Mouse (Mus musculus): Measurements from ENCODE around the gene Junb. TPM values are rescaled to one million over a fixed set of nuclear protein-coding genes. Genes with fewer than 3 reads are reported as not detected.

Gene Junb
- 1,539 to 1,702 TPM (median 1,628 TPM) in 4 replicates for total RNA-seq (2023; ENCODE audit: inconsistent age)

DNA sequence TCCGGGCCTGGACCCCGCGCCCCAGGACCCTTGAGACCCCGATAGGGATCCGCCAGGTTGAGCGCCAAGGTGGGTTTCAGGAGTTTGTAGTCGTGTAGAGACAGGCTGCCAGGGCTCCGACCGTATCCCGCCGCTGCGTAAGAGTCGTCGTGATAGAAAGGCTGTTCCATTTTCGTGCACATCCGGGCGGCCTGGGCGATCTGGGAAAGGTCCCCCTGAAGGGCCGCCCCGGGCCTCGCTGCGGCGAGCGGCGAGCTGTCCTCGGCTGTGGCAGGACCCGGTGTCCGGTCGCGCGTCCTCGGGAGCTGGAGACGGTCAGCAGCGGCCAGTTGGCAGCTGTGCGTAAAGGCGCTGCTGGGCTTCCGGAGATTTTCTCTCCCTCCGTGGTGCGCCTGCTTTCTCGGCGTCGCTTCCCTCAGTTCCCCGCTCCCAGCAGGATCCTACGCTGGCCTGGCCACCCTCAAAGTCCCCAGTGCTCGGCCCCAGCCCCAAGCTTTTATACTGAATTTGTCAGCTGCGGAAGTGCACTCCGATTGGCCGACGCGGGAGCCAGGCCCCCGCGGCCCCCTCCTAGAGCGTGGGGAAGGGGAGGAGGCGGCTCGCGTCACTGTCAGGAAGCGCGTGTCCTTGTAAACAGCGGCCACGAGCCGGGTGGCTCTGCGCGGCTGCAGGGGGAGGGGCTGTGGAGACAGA lies at the start of gene Junb:
Gene Junb (minus strand): TSS at position 471 of the 693 bp plus-strand sequence.

DNA sequence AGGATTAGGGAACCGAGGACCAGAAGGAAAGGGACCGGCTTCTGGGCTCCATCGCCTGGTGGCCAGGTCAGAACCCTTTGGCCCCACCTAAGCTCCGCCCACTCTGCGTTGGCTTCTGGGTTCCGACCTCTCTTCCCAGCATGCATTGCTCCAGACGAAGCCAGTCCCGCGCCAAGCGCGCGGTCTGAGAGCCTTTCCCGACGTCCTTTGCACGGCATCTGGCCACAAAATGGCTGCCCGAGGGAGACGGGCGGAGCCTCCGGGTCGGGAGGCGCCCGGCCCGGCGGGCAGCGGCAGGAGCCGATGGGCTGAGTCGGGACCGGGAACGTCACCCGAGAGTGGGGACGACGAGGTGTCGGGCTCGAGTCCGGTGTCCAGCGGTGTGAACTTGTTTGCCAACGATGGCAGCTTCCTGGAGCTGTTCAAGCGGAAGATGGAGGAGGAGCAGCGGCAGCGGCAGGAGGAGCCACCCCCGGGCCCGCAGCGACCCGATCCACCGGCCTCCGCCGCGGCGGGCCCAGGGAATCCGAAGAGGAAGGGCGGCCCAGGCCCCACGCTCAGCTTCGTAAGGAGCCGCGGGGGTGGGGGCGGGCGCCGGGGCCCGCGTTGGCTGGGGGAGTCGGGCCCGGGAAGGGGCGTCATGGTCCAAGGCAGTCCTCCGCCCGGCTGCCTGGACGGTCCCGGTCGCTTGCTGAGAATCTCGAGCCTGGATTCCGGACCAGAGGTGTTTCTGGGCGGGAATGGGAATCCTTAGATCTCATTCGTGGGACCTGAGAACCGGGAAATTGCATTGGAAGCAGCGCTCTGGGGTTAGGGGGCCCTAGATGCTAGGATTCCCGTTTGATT lies 48.4 kb upstream of the Junb start, which contains the start of gene Trir:
Gene Trir (plus strand): TSS at position 154 of the 846 bp plus-strand sequence.

DNA sequence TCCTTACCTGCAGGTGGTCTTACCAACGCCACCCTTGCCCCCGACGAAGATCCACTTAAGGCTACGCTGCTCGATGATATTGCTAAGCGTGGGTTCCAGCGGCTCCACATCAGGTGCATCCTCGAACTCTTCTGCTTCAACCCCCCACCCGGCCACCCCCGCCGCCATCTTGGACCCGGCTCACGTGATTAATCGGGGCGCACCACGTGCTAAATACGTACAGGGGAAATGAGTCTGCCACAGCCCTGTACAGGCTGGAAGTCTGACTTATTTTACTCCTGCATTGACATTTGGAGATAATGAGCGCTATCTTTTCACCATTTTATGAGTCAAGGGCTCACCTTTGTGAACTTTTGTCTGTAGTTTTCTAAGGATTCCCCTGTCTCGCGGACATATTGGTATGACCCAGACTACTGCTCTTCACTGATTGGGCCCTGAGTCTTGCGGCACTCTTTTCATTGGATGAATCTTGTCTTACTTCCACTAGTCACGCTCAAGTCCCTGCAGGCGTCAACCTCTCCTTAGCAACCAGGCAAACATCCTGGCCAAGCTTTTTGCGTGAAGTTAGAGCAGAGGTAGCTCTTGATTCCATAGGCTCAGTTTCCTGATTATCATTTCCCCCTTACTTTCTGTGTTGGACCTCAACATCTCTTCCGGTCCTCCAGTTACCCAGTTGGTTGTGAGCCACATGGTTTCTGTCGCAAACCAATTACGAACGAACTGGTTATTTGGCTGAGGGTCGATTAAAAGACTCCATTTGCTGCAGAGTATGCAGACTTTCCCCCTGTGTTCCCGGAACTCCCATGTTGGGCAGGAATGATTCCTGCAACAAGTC lies 46.8 kb upstream of the Junb start, which contains the start of gene Asna1:
Gene Asna1 (minus strand): TSS at position 184 of the 835 bp plus-strand sequence.

DNA sequence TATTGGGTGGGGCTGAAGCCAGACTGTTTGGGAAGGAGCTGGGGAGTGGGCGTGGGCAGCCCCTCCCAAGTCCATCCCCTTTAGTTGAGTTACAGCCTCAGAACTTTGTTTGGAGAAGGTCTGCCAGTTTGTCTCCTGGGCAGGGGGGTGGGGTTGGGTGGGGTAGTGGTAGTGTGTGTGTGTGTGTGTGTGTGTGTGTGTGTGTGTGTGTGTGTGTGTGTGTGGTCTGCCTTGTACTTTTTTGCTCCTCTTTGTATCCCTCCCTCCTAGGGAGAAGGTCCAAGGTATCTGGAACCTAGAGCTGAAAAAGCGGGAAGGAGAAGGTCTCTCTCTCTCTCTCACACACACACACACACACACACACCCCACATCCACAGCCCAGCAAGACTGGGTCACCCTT lies 35.9 kb upstream of the Junb start, which contains the start of gene Best2:
Gene Best2 (minus strand): TSS at position 101 of the 400 bp plus-strand sequence.

DNA sequence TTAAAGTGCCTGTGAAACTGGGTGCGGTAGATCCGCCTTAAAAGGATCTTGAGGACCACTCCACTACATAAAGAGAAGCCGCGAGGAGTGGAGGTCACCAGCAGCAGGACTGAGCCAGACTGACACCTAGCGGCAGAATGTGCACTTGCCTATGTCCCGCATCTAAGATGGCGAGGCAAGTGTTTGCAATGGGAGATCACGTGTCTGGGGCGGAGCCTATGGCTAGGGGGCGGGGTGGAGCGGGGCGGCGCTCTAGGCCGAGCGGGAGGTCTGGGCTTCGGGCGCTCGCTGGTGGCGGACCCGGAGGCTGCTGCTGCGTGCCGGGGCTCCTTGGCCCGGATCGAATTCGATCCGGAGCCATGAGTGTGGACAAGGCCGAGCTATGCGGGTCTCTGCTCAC lies 11.8 kb upstream of the Junb start, which contains the start of gene Hook2:
Gene Hook2 (plus strand): TSS at position 255 of the 400 bp plus-strand sequence.

DNA sequence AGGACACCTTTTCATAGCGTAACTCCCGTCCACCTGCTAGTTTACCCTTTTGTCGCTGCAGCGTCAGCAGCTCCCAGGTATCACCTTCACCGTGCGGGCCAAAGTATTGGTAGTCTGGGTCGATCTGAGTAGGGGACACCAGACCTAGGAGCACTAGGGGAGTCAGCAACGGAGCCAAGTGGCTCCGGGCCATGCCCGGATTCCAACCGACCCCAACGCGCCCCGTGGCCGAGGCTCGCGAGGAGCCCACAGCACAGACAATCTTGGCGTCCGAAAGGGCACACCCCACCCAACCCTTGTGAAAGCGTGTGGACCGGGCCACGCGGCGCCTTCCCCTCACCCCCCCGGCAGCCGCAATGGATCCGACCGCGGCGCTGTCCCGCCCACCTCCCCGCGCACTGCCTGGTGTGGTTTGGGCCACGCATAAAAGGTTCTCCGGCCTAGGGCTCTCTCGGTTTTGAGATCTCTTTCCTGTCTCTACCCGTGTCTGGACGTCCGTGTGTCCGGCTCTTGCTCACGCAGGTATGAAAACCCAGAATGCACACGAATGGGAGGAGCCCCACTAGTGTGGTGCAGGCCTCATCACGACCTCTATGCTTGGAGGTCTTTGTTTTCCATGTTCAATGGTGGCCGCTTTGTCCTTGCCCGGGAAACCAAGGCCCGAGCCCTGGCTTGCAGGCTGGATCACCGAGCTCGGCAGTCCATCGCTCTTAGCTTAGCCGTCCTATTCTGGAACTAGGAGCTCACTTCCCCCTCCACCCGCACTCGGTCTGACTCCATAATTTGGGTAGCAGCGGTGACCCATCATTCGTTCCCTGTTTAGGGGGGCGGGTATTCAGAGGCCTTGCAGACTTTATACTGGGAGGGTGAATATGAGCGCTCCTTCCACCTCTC lies 9.0 kb downstream of the Junb start, which contains the start of the genes Gm49661, Prdx2 and Rnaseh2a:
Gene Gm49661 (minus strand): TSS at position 193 of the 894 bp plus-strand sequence.
Gene Prdx2 (plus strand): TSS at position 347 of the 894 bp plus-strand sequence.
Gene Rnaseh2a (minus strand): TSS at position 527 of the 894 bp plus-strand sequence.

DNA sequence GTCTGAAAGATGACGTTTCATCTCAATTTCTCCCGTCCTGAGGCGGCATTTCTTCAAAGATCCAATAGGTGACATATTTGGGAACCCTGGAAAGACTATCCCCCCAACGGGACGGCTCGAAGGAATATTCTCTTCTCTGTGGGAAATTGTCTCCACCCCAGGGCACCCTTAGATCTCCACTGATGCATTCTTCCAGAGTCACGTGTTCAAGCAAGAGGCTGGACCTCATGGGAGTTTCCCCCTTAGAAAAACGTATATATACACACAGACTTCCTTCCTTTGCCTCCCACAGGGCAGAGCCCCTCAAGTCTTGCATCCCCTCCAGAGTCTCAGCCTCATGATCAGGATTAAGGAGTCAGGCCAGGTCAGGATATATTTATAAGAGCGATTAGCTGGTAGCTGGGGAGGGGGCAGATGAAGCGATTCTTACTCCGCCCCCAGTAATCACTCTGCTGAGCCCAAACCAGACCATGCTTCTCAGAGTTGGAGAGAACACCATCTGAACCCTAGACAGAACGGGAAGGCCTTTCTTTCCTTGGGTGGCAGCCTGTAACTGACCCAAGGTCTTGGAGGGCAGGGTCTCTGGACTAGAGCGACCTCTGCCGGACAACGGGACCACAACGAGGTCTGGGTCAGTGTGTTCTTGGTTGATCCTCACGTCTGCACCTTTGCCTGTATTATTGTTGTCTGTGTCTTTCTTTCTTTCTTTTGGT lies 31.8 kb downstream of the Junb start, which contains the start of gene Rtbdn:
Gene Rtbdn (plus strand): TSS at position 464 of the 713 bp plus-strand sequence.

DNA sequence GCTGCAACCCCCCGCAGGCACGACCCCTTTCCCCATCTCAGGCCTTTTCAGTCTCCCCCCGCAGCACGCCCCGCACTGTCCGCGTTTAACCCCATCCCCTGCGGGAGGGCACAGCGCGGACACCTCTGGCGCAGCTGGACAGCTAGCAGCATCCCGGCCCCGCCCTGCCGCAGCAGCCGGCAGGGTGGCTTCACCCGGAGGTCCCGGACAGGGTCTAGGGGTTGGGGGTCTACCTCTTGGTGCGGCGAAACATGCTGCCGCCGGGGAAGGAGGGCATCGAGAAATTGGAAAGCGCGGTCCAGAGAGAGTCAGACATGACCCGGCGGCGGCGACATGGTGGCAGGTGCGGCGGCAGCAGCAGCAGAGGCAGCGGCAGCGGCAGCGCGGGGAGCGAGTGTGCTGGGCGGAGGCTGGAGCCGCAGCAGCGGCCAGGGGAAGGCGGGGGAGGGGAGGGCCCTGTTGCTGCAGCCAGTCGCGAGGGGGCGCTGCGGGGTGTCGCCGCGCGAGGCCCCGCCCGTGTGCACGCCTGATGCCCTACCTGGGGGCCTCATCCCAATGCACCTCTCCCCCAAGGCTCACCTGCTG lies 41.5 kb downstream of the Junb start, which contains the start of gene Mast1:
Gene Mast1 (minus strand): TSS at position 398 of the 585 bp plus-strand sequence.

Other genes starting within 250 kb of the Junb start
- gene Nfix, start 178.4 kb downstream of the Junb start, total RNA-seq (2023; ENCODE audit: inconsistent age), result 1.4 to 4.3 TPM (median 2.8 TPM) in 4 replicates
- gene Dand5, start 155.9 kb downstream of the Junb start, total RNA-seq (2023; ENCODE audit: inconsistent age), result 2.2 to 3.3 TPM (median 2.8 TPM) in 4 replicates
- gene Gadd45gip1, start 147.2 kb downstream of the Junb start, total RNA-seq (2023; ENCODE audit: inconsistent age), result 11.4 to 12.8 TPM (median 11.7 TPM) in 4 replicates
- 48.0 to 63.3 TPM (median 61.5 TPM) in 4 replicates for gene Rad23a, start 138.1 kb downstream of the Junb start, total RNA-seq (2023; ENCODE audit: inconsistent age)
- gene Calr, start 131.8 kb downstream of the Junb start, total RNA-seq (2023; ENCODE audit: inconsistent age), result 564 to 720 TPM (median 619 TPM) in 4 replicates
- gene Farsa, start 121.7 kb downstream of the Junb start, total RNA-seq (2023; ENCODE audit: inconsistent age), result 66.8 to 70.5 TPM (median 68.5 TPM) in 4 replicates
- 6.1 to 11.9 TPM (median 9.0 TPM) in 4 replicates for gene Syce2, start 106.6 kb downstream of the Junb start, total RNA-seq (2023; ENCODE audit: inconsistent age)
- 18.7 to 34.4 TPM (median 31.5 TPM) in 4 replicates for gene Gcdh, start 84.8 kb downstream of the Junb start, total RNA-seq (2023; ENCODE audit: inconsistent age)
- gene Klf1, start 76.8 kb downstream of the Junb start, total RNA-seq (2023; ENCODE audit: inconsistent age), result 0.32 to 0.45 TPM in 2 of 4 replicates, not detected in the others
- gene Dnase2a, start 70.2 kb downstream of the Junb start, total RNA-seq (2023; ENCODE audit: inconsistent age), result 67.4 to 74.5 TPM (median 72.7 TPM) in 4 replicates
- 0.16 to 0.57 TPM (median 0.23 TPM) in 4 replicates for gene Mast1, start 41.4 kb downstream of the Junb start, total RNA-seq (2023; ENCODE audit: inconsistent age)
- not detected in 4 replicates for gene Rtbdn, start 31.7 kb downstream of the Junb start, total RNA-seq (2023; ENCODE audit: inconsistent age)
- 2.0 TPM in 1 of 4 replicates, not detected in the others for gene Gm49661, start 9.3 kb downstream of the Junb start, total RNA-seq (2023; ENCODE audit: inconsistent age)
- gene Prdx2, start 9.1 kb downstream of the Junb start, total RNA-seq (2023; ENCODE audit: inconsistent age), result 57.4 to 60.7 TPM (median 59.6 TPM) in 4 replicates
- gene Rnaseh2a, start 9.0 kb downstream of the Junb start, total RNA-seq (2023; ENCODE audit: inconsistent age), result 30.0 to 35.5 TPM (median 33.5 TPM) in 4 replicates
- 5.9 to 8.3 TPM (median 6.6 TPM) in 4 replicates for gene Hook2, start 11.9 kb upstream of the Junb start, total RNA-seq (2023; ENCODE audit: inconsistent age)
- gene Best2, start 35.8 kb upstream of the Junb start, total RNA-seq (2023; ENCODE audit: inconsistent age), result 0.32 TPM in 1 of 4 replicates, not detected in the others
- gene Asna1, start 46.6 kb upstream of the Junb start, total RNA-seq (2023; ENCODE audit: inconsistent age), result 87.6 to 96.1 TPM (median 94.0 TPM) in 4 replicates
- gene Trir, start 48.1 kb upstream of the Junb start, total RNA-seq (2023; ENCODE audit: inconsistent age), result 205 to 226 TPM (median 223 TPM) in 4 replicates
- 38.8 to 49.7 TPM (median 45.7 TPM) in 4 replicates for gene Tnpo2, start 58.2 kb upstream of the Junb start, total RNA-seq (2023; ENCODE audit: inconsistent age)
- gene Fbxw9, start 81.3 kb upstream of the Junb start, total RNA-seq (2023; ENCODE audit: inconsistent age), result 14.4 to 17.5 TPM (median 15.4 TPM) in 4 replicates
- gene Gm5741, start 89.3 kb upstream of the Junb start, total RNA-seq (2023; ENCODE audit: inconsistent age), result 3.0 TPM in 1 of 4 replicates, not detected in the others
- gene Dhps, start 93.0 kb upstream of the Junb start, total RNA-seq (2023; ENCODE audit: inconsistent age), result 105 to 138 TPM (median 115 TPM) in 4 replicates
- gene Wdr83os, start 102.0 kb upstream of the Junb start, total RNA-seq (2023; ENCODE audit: inconsistent age), result 49.2 to 55.9 TPM (median 50.9 TPM) in 4 replicates
- gene Wdr83, start 102.6 kb upstream of the Junb start, total RNA-seq (2023; ENCODE audit: inconsistent age), result 12.5 to 15.1 TPM (median 13.1 TPM) in 4 replicates
- gene Man2b1, start 104.6 kb upstream of the Junb start, total RNA-seq (2023; ENCODE audit: inconsistent age), result 156 to 176 TPM (median 163 TPM) in 4 replicates
- 0.16 TPM in 1 of 4 replicates, not detected in the others for gene Zfp791, start 144.4 kb upstream of the Junb start, total RNA-seq (2023; ENCODE audit: inconsistent age)
- gene Cks1brt, start 173.2 kb upstream of the Junb start, total RNA-seq (2023; ENCODE audit: inconsistent age), result not detected in 4 replicates
- not detected in 4 replicates for gene Olfr371, start 247.3 kb upstream of the Junb start, total RNA-seq (2023; ENCODE audit: inconsistent age)